Mouse (Mus musculus) CH12.LX (cell line): ENCODE results near the gene Flt1. TPM values are rescaled to one million over a fixed set of nuclear protein-coding genes. Genes with fewer than 3 reads are reported as not detected.

Source experiments
- DNase-seq: peaks from one replicate; pipeline ENCODE4 v3.0.0-alpha.2; 2013; ENCODE audit errors: extremely low read depth
- H3K27ac ChIP-seq: 2 replicates; pipeline ENCODE4 v1.5.1; 2012; ENCODE audit warnings: low read depth, mild to moderate bottlenecking, control low read depth, moderate library complexity; ENCODE audit not compliant: insufficient read depth
- H3K27me3 ChIP-seq: replicated peaks from 2 replicates; pipeline ENCODE3; 2012; ENCODE audit warnings: inconsistent platforms
- H3K36me3 ChIP-seq, 2 experiments: replicated peaks in 1 of 2; 2 replicates each; pipeline versions ENCODE3 to v1.6.1; 2012; ENCODE audit warnings: inconsistent platforms in 1 of 2, low read length in 1 of 2, mild to moderate bottlenecking in 1 of 2, mixed read lengths in 1 of 2, moderate library complexity in 1 of 2; ENCODE audit not compliant: control insufficient read depth in 1 of 2, insufficient read depth in 1 of 2
- H3K4me1 ChIP-seq, 2 experiments: 2 replicates each; pipeline ENCODE4 v1.6.1; 2012; ENCODE audit warnings: inconsistent platforms in 1 of 2, moderate library complexity in 1 of 2; ENCODE audit not compliant: insufficient read depth in 2 of 2, control insufficient read depth in 1 of 2
- H3K4me2 ChIP-seq: 2 replicates; pipeline ENCODE4 v1.6.1; 2012; ENCODE audit warnings: low read depth, mild to moderate bottlenecking, control low read depth; ENCODE audit not compliant: poor library complexity, insufficient read depth, severe bottlenecking
- H3K4me3 ChIP-seq, 3 experiments: fragments of 150-350 bp in 1 of 3; sonication (generic) in 1 of 3; replicated peaks in 1 of 3; 2 replicates each; pipeline versions ENCODE3 to v1.5.1; 2011 to 2012; ENCODE audit warnings: low read depth in 2 of 3, low read length in 2 of 3, mild to moderate bottlenecking in 2 of 3, moderate library complexity in 2 of 3, control low read depth in 1 of 3, improper control_type of control experiment in 1 of 3, inconsistent platforms in 1 of 3, mixed read lengths in 1 of 3; ENCODE audit not compliant: poor library complexity in 1 of 3
- H3K79me2 ChIP-seq: replicated peaks from 2 replicates; pipeline ENCODE4 v1.6.1; 2012; ENCODE audit warnings: mild to moderate bottlenecking, moderate library complexity; ENCODE audit not compliant: control insufficient read depth, poor library complexity, insufficient read depth, severe bottlenecking; ENCODE audit errors: extremely low read depth
- H3K9ac ChIP-seq: 2 replicates; pipeline ENCODE4 v1.6.1; 2012; ENCODE audit warnings: low read depth, mild to moderate bottlenecking, control low read depth, moderate library complexity; ENCODE audit not compliant: insufficient read depth
- H3K9me3 ChIP-seq: replicated peaks from 2 replicates; pipeline ENCODE3; 2012; ENCODE audit warnings: low read length, inconsistent platforms, mixed read lengths
- CHD1 ChIP-seq: IDR thresholded peaks from 2 replicates; pipeline ENCODE4 v1.6.1; 2012; ENCODE audit warnings: low read depth, low read length, improper control_type of control experiment, inconsistent platforms
- ELF1 ChIP-seq: IDR thresholded peaks from 2 replicates; pipeline ENCODE4 v1.6.1; 2014; ENCODE audit warnings: low read depth, mild to moderate bottlenecking, inconsistent platforms, low read length, improper control_type of control experiment
- EP300 ChIP-seq: IDR thresholded peaks from 2 replicates; pipeline ENCODE4 v1.6.1; 2011; ENCODE audit warnings: low read length, improper control_type of control experiment
- HCFC1 ChIP-seq: IDR thresholded peaks from 2 replicates; pipeline ENCODE4 v1.6.1; 2012; ENCODE audit warnings: low read depth, mild to moderate bottlenecking, inconsistent platforms, low read length, improper control_type of control experiment
- IRF4 ChIP-seq: IDR thresholded peaks from 2 replicates; pipeline ENCODE4 v1.6.1; 2014; ENCODE audit warnings: low read depth, mild to moderate bottlenecking, inconsistent platforms, low read length, improper control_type of control experiment
- JUND ChIP-seq: conservative IDR thresholded peaks from 2 replicates; pipeline ENCODE4 v1.6.1; 2011; ENCODE audit warnings: low read depth, low read length, improper control_type of control experiment
- KAT2A ChIP-seq: IDR thresholded peaks from 2 replicates; pipeline ENCODE4 v1.6.1; 2012; ENCODE audit warnings: low read length, improper control_type of control experiment, inconsistent platforms; ENCODE audit not compliant: insufficient replicate concordance
- MAFK ChIP-seq: IDR thresholded peaks from 2 replicates; pipeline ENCODE4 v1.6.1; 2011; ENCODE audit warnings: low read length, improper control_type of control experiment; ENCODE audit not compliant: insufficient replicate concordance
- MAX ChIP-seq: IDR thresholded peaks from 2 replicates; pipeline ENCODE4 v1.6.1; 2011; ENCODE audit warnings: low read length, improper control_type of control experiment
- MEF2A ChIP-seq: IDR thresholded peaks from 2 replicates; pipeline ENCODE4 v1.6.1; 2014; ENCODE audit warnings: low read depth, mild to moderate bottlenecking, inconsistent platforms, low read length, improper control_type of control experiment, borderline replicate concordance
- MXI1 ChIP-seq: IDR thresholded peaks from 2 replicates; pipeline ENCODE4 v1.6.1; 2011; ENCODE audit warnings: mild to moderate bottlenecking, low read depth, low read length, improper control_type of control experiment
- MYC ChIP-seq: IDR thresholded peaks from 2 replicates; pipeline ENCODE4 v1.6.1; 2011; ENCODE audit warnings: low read depth, mild to moderate bottlenecking, improper control_type of control experiment, low read length
- NELFE ChIP-seq: IDR thresholded peaks from 2 replicates; pipeline ENCODE4 v1.6.1; 2011; ENCODE audit warnings: low read depth, low read length, improper control_type of control experiment
- NRF1 ChIP-seq: IDR thresholded peaks from 2 replicates; pipeline ENCODE4 v1.6.1; 2014; ENCODE audit warnings: low read depth, mild to moderate bottlenecking, inconsistent platforms, low read length, improper control_type of control experiment, moderate library complexity
- PAX5 ChIP-seq: IDR thresholded peaks from 2 replicates; pipeline ENCODE4 v1.6.1; 2012; ENCODE audit warnings: low read length, inconsistent platforms, mixed read lengths
- SMC3 ChIP-seq: IDR thresholded peaks from 2 replicates; pipeline ENCODE4 v1.6.1; 2011; ENCODE audit warnings: low read depth, low read length, improper control_type of control experiment
- TCF12 ChIP-seq: IDR thresholded peaks from 2 replicates; pipeline ENCODE4 v1.6.1; 2014; ENCODE audit warnings: low read depth, mild to moderate bottlenecking, inconsistent platforms, low read length, improper control_type of control experiment
- USF1 ChIP-seq: IDR thresholded peaks from 2 replicates; pipeline ENCODE4 v1.6.1; 2014; ENCODE audit warnings: low read depth, mild to moderate bottlenecking, inconsistent platforms, low read length, improper control_type of control experiment
- USF2 ChIP-seq: conservative IDR thresholded peaks from 2 replicates; pipeline ENCODE4 v1.6.1; 2011; ENCODE audit warnings: low read depth, low read length, improper control_type of control experiment
- ZNF384 ChIP-seq: IDR thresholded peaks from 2 replicates; pipeline ENCODE4 v1.6.1; 2012; ENCODE audit warnings: low read depth, low read length, improper control_type of control experiment, inconsistent platforms
- dilution Hi-C: fragments of 300-500 bp; cut with MboI; formaldehyde crosslinking; loops from 2 replicates; pipeline ENCODE4 v1.14.3; 2020; ENCODE audit warnings: low sequenced_read_pairs; ENCODE audit not compliant: extremely low pct_unique_long_range_greater_than_20kb, extremely low pct_ligation_motif_present
- in situ Hi-C: fragments of 300-500 bp; cut with MboI; formaldehyde crosslinking; loops from 3 replicates; pipeline ENCODE4 v1.14.3; 2019; ENCODE audit warnings: low sequenced_read_pairs, low pct_ligation_motif_present, low pct_unique_long_range_greater_than_20kb, mixed read lengths
- polyA plus RNA-seq: library from polyadenylated mRNA; unstranded; fragments of >175 nt; gene quantifications from 2 replicates; pipeline ENCODE4 v1.2.1, GENCODE M21; 2012; ENCODE audit warnings: low read depth; ENCODE audit not compliant: insufficient read length
- total RNA-seq, 2 experiments: library from RNA; depleted of rRNA; stranded (reverse); fragments of 300-350 nt in 1 of 2; fragments of >200 nt in 1 of 2; gene quantifications; 2 replicates each; pipeline ENCODE4 v1.2.3; 2012 to 2014

Gene Flt1
- total and polyA plus RNA-seq, 3 experiments: 0.27 to 0.94 (median 0.47) TPM

- TF ChIP-seq KAT2A (no peak), ELF1 (no peak), HCFC1 (no peak), CHD1 (no peak), SMC3 (peak; percentile 59), PAX5 (no peak), MYC (0 out of 2 replicates have a peak, but pooled peaks have one; percentile 20), NELFE (no peak)
Observed at GRCm38 (mm10) chr5:147655761-147656160, 70.0 kb downstream of the Flt1 start (continued).

- no peaks in the 10 kb centered on the region for H3K79me2 ChIP-seq
- peaks cover 2 to 10% of the 10 kb centered on the region in 2 experiments; a peak in 3 of 4 replicates for H3K4me1 ChIP-seq
- dilution Hi-C loops (no loop called here), in situ Hi-C loops (no loop called here)
- H3K9ac ChIP-seq: 0 out of 2 replicates have a peak overlapping the region, but pooled peaks have one; percentile 3
- no peak for TF ChIP-seq EP300
- TF ChIP-seq USF1: peak; percentile 37
- 0 out of 2 replicates have a peak, but pooled peaks have one; percentile 16 for TF ChIP-seq USF2
- no peak overlapping the region for H3K4me3 ChIP-seq
- peaks cover 2% of the 10 kb centered on the region for H3K9me3 ChIP-seq
- H3K36me3 ChIP-seq: no peaks in the 10 kb centered on the region
- no peak overlapping the region for H3K27ac ChIP-seq
- peak overlapping the region; percentile 33 for H3K4me2 ChIP-seq
- DNase-seq: peak; percentile 16
- no peaks in the 10 kb centered on the region for H3K27me3 ChIP-seq
Observed at GRCm38 (mm10) chr5:147651233-147651632, 74.6 kb downstream of the Flt1 start.

- no peaks in the 10 kb centered on the region for H3K27me3 ChIP-seq
- no peaks in the 10 kb centered on the region for H3K79me2 ChIP-seq
- no peak for DNase-seq
- H3K4me3 ChIP-seq: no peak overlapping the region
- in situ Hi-C loops (no loop called here), dilution Hi-C loops (no loop called here)
- no peaks in the 10 kb centered on the region for H3K9me3 ChIP-seq
- no peak overlapping the region for H3K27ac ChIP-seq
- H3K4me1 ChIP-seq: peaks cover 0 to 2% of the 10 kb centered on the region in 2 experiments; a peak in 1 of 4 replicates
- H3K4me2 ChIP-seq: no peak overlapping the region
- no peak overlapping the region for H3K9ac ChIP-seq
- TF ChIP-seq MXI1: no peak
- no peak for TF ChIP-seq EP300
- TF ChIP-seq IRF4: no peak
- TF ChIP-seq MAX: no peak
- TF ChIP-seq TCF12: no peak
- no peak for TF ChIP-seq MEF2A
- TF ChIP-seq MAFK: no peak
- TF ChIP-seq JUND: no peak
- no peak for TF ChIP-seq KAT2A
- no peak for TF ChIP-seq NRF1
- no peak for TF ChIP-seq NELFE
- no peak for TF ChIP-seq ZNF384
- no peak for TF ChIP-seq ELF1
- H3K36me3 ChIP-seq: no peaks in the 10 kb centered on the region
Observed at GRCm38 (mm10) chr5:147646351-147646929, 79.4 kb downstream of the Flt1 start.
